Mouse (Mus musculus): ENCODE data around the gene Erich4.

The Erich4 gene

GRCm38 (mm10) chr7:25623857-25624370 is 8.2 kb upstream of the Erich4 start:
- peak in 1 of 2 experiments; percentile 70 for DNase-seq

- DNase-seq = no peak
These were observed 5.1 kb upstream of the Erich4 start for GRCm38 (mm10) chr7:25620751-25621150.

GRCm38 (mm10) chr7:25620101-25620500 is 4.4 kb upstream of the Erich4 start:
- DNase-seq = no peak

GRCm38 (mm10) chr7:25619722-25619991 is 4.0 kb upstream of the Erich4 start:
- DNase-seq = no peak

- peak; percentile 94 to 95 for DNase-seq
These were observed 3.4 kb upstream of the Erich4 start, which contains the start of gene Dmac2 for GRCm38 (mm10) chr7:25618865-25619721. Gene Dmac2 (plus strand): TSS chr7:25619414.

- no peak for DNase-seq
These were observed 1.9 kb upstream of the Erich4 start for GRCm38 (mm10) chr7:25617376-25618160.

- no peak for DNase-seq
These were observed 624 bp downstream of the Erich4 start for GRCm38 (mm10) chr7:25614831-25615705.

- no peak for DNase-seq
These were observed 1.6 kb downstream of the Erich4 start for GRCm38 (mm10) chr7:25614086-25614485.

GRCm38 (mm10) chr7:25611501-25611900 is 4.2 kb downstream of the Erich4 start:
- no peak for DNase-seq

GRCm38 (mm10) chr7:25610056-25610455 is 5.6 kb downstream of the Erich4 start:
- DNase-seq = no peak

- no peak for DNase-seq
These were observed 8.5 kb downstream of the Erich4 start for GRCm38 (mm10) chr7:25607196-25607595.

GRCm38 (mm10) chr7:25606625-25607063 is 9.0 kb downstream of the Erich4 start:
- DNase-seq = no peak

GRCm38 (mm10) chr7:25601346-25601745 is 14.3 kb downstream of the Erich4 start:
- DNase-seq = no peak

- no peak for DNase-seq
These were observed 15.0 kb downstream of the Erich4 start for GRCm38 (mm10) chr7:25600666-25601065.

- DNase-seq = peak; percentile 66 to 79
These were observed 16.0 kb downstream of the Erich4 start for GRCm38 (mm10) chr7:25599663-25600062.

GRCm38 (mm10) chr7:25593859-25594258 is 21.8 kb downstream of the Erich4 start:
- DNase-seq = no peak

GRCm38 (mm10) chr7:25591226-25591625 is 24.5 kb downstream of the Erich4 start:
- no peak for DNase-seq

GRCm38 (mm10) chr7:25585351-25586204 is 30.1 kb downstream of the Erich4 start:
- DNase-seq = no peak

GRCm38 (mm10) chr7:25584651-25585050 is 31.0 kb downstream of the Erich4 start:
- DNase-seq = no peak

GRCm38 (mm10) chr7:25582301-25582810 is 33.3 kb downstream of the Erich4 start:
- no peak for DNase-seq

GRCm38 (mm10) chr7:25579441-25579840 is 36.3 kb downstream of the Erich4 start:
- no peak for DNase-seq

Data from cerebellum, postnatal 36 days (tissue).